Mouse (Mus musculus) testis, adult 2 months (tissue): Measurements from ENCODE around the gene Mrfap1.

Experiments used
- CTCF ChIP-seq: fragments of 200-500 bp; IDR thresholded peaks from 2 replicates; pipeline ENCODE4 v1.5.1; 2012; ENCODE audit warnings: low read depth, mild to moderate bottlenecking, inconsistent platforms, low read length, moderate library complexity; ENCODE audit not compliant: control insufficient read depth, insufficient read depth, insufficient replicate concordance
- POLR2A ChIP-seq: fragments of 200-500 bp; IDR thresholded peaks from 2 replicates; pipeline ENCODE4 v1.6.1; 2012; ENCODE audit warnings: low read depth, mild to moderate bottlenecking, inconsistent platforms, low read length, moderate library complexity; ENCODE audit not compliant: control insufficient read depth

DNA sequence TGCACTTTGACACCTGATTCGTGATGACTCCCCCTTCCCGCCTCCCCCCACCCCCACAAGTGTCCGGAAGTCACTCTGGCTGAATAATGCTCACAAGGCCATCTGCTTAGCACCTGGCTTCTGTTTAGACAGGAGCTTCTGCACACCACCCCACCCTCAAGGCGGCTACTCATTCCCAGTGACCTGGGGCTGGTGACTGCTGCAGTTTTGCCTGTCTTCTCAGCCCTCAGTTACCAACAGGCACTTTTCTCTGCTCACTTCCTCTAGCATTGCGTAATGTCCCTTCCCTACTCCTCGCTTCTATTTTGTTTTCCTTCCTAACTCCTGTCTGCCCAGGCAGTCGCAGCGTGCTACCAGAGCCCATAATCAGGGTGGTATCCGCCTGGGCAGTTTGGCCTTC is 4.7 kb downstream of the Mrfap1 start:
- no peak for TF ChIP-seq CTCF
- no peak for TF ChIP-seq POLR2A
